Mouse (Mus musculus): ENCODE data around the gene Hmx2. TPM values are rescaled to one million over a fixed set of nuclear protein-coding genes. Genes with fewer than 3 reads are reported as not detected.

Hmx2 gene
- polyA plus RNA-seq, 1 experiment from 2014 or later: not detected

DNA sequence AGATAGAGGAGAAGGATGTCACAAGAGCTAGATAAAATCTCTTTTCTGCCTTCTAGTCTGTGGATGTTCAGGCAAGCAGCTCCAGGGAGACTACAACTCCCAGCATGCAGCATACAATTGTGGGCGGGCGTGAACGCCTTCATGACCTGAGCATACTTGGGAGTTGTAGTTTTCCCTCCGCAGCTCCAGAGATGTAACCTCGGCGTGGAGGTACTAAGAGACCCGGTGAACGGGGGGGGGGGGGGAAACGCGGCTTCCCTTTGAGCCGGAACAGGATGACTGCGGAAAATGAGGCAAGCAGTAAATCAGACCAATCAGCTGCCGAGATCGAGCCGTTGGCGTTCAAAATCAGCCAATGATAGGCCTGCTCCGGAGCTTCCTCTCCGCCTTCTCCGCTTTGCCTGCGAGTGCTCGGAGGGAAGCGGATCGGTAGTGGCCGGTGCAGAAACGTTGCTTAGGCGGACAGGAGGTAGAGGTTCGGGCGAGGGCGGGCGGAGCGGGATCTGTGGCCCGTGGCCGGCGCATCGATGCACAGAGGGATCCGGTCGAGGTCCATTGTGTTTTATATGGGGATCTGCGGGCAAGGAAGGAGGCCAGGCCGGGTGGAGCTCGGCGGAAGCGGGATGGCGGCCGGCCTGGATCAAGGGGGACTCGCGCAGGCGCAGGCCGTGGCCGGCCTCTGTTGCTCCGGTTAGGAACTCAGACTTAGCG, 11.6 kb downstream of the Hmx2 start, which contains the start of gene Bub3:
Gene Bub3 (plus strand): TSS at position 237 of the 711 bp plus-strand sequence.
- WGBS (ENCODE audit: insufficient replicate concordance): 0% methylated on average over 46 of the region's 51 CpGs
- peaks cover 37% of the 10 kb centered on the region for H3K4me1 ChIP-seq
- H3K4me2 ChIP-seq: peak within 1 kb of the TSS; percentile 76
- H3K9ac ChIP-seq: peak within 1 kb of the TSS; percentile 84
- H3K27me3 ChIP-seq (replicated peaks): peaks cover 43% of the 10 kb centered on the region
- no peaks in the 10 kb centered on the region for H3K9me3 ChIP-seq (replicated peaks)
- H3K4me3 ChIP-seq: peak within 1 kb of the TSS; percentile 87
- peaks cover 37% of the 10 kb centered on the region for H3K36me3 ChIP-seq
- H3K27ac ChIP-seq: peak within 1 kb of the TSS; percentile 83
- ATAC-seq: peak; percentile 93

- Histone ChIP-seq H3K4me3 (peak overlapping the region; percentile 87), H3K9ac (peak overlapping the region; percentile 84), H3K9me3 (replicated peaks) (no peaks in the 10 kb centered on the region), H3K27ac (peak overlapping the region; percentile 83), H3K4me1 (peaks cover 35% of the 10 kb centered on the region), H3K36me3 (peaks cover 42% of the 10 kb centered on the region), H3K4me2 (peak overlapping the region; percentile 76), H3K27me3 (replicated peaks) (peaks cover 38% of the 10 kb centered on the region)
- WGBS (ENCODE audit: insufficient replicate concordance): under 1% methylated on average over 14 of the region's 14 CpGs
- peak; percentile 64 for ATAC-seq
Observed at GRCm38 (mm10) chr7:131560697-131561042, 12.1 kb downstream of the Hmx2 start.

DNA sequence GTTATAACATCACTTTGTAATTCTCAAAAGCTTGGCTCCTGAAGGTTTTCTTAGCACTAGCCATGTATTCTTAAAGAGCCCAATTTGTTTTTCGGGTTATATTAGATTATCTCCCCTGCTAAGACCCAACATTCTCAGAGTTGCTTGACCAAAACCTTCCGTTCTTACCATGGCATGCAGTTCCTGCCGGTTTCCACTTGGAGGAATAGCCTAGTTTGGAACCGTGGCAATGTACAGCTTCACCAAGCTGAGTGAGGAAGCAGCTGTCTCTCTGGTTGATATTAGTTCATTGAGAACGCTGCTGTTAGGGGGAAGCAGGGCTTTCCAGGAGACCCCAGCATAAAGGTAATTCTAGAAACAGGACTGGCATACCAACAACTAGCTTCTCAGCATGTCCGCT, 26.7 kb downstream of the Hmx2 start:
- Histone ChIP-seq H3K4me2 (no peak overlapping the region), H3K27me3 (replicated peaks) (no peaks in the 10 kb centered on the region), H3K9ac (no peak overlapping the region), H3K4me3 (no peak overlapping the region), H3K36me3 (peaks cover 46% of the 10 kb centered on the region), H3K4me1 (no peaks in the 10 kb centered on the region), H3K27ac (no peak overlapping the region), H3K9me3 (replicated peaks) (no peaks in the 10 kb centered on the region)
- 75% methylated on average over 6 of the region's 6 CpGs for WGBS (ENCODE audit: insufficient replicate concordance)
- ATAC-seq: no peak

- no peak overlapping the region for H3K4me2 ChIP-seq
- H3K36me3 ChIP-seq: no peaks in the 10 kb centered on the region
- no peaks in the 10 kb centered on the region for H3K27me3 ChIP-seq (replicated peaks)
- no peak for ATAC-seq
- no peaks in the 10 kb centered on the region for H3K4me1 ChIP-seq
- no peak overlapping the region for H3K27ac ChIP-seq
- 63% methylated on average over 9 of the region's 9 CpGs for WGBS (ENCODE audit: insufficient replicate concordance)
- H3K9ac ChIP-seq: no peak overlapping the region
- H3K9me3 ChIP-seq (replicated peaks): no peaks in the 10 kb centered on the region
- H3K4me3 ChIP-seq: no peak overlapping the region
Observed at GRCm38 (mm10) chr7:131582178-131582577, 33.6 kb downstream of the Hmx2 start.

- H3K27ac ChIP-seq: no peak overlapping the region
- H3K4me3 ChIP-seq: no peak overlapping the region
- ATAC-seq: no peak
- H3K9ac ChIP-seq: no peak overlapping the region
- H3K9me3 ChIP-seq (replicated peaks): no peaks in the 10 kb centered on the region
- H3K4me1 ChIP-seq: no peaks in the 10 kb centered on the region
- no peaks in the 10 kb centered on the region for H3K36me3 ChIP-seq
- WGBS (ENCODE audit: insufficient replicate concordance): 78% methylated on average over 5 of the region's 5 CpGs
- no peaks in the 10 kb centered on the region for H3K27me3 ChIP-seq (replicated peaks)
- no peak overlapping the region for H3K4me2 ChIP-seq
Observed at GRCm38 (mm10) chr7:131585551-131585950, 37.0 kb downstream of the Hmx2 start.

- Histone ChIP-seq H3K4me1 (no peaks in the 10 kb centered on the region), H3K36me3 (no peaks in the 10 kb centered on the region), H3K9me3 (replicated peaks) (no peaks in the 10 kb centered on the region), H3K27ac (no peak overlapping the region), H3K27me3 (replicated peaks) (peaks cover 25% of the 10 kb centered on the region), H3K4me2 (no peak overlapping the region), H3K4me3 (no peak overlapping the region), H3K9ac (no peak overlapping the region)
- ATAC-seq: no peak
- 27% methylated on average over 12 of the region's 12 CpGs for WGBS (ENCODE audit: insufficient replicate concordance)
Observed at GRCm38 (mm10) chr7:131597779-131598482, 49.4 kb downstream of the Hmx2 start.

- Histone ChIP-seq H3K27me3 (replicated peaks) (peaks cover 25% of the 10 kb centered on the region), H3K9me3 (replicated peaks) (no peaks in the 10 kb centered on the region), H3K4me1 (no peaks in the 10 kb centered on the region), H3K27ac (no peak overlapping the region), H3K9ac (no peak overlapping the region), H3K4me2 (no peak overlapping the region), H3K36me3 (no peaks in the 10 kb centered on the region), H3K4me3 (no peak overlapping the region)
- 11% methylated on average over 5 of the region's 5 CpGs for WGBS (ENCODE audit: insufficient replicate concordance)
- ATAC-seq: no peak
Observed at GRCm38 (mm10) chr7:131598483-131598824, 49.9 kb downstream of the Hmx2 start.

GRCm38 (mm10) chr7:131602106-131602505, 53.5 kb downstream of the Hmx2 start:
- Histone ChIP-seq H3K4me3 (no peak overlapping the region), H3K36me3 (no peaks in the 10 kb centered on the region), H3K27me3 (replicated peaks) (peaks cover 25% of the 10 kb centered on the region), H3K4me2 (no peak overlapping the region), H3K9me3 (replicated peaks) (no peaks in the 10 kb centered on the region), H3K4me1 (no peaks in the 10 kb centered on the region), H3K27ac (no peak overlapping the region), H3K9ac (no peak overlapping the region)
- ATAC-seq: no peak
- 74% methylated on average over 7 of the region's 7 CpGs for WGBS (ENCODE audit: insufficient replicate concordance)

DNA sequence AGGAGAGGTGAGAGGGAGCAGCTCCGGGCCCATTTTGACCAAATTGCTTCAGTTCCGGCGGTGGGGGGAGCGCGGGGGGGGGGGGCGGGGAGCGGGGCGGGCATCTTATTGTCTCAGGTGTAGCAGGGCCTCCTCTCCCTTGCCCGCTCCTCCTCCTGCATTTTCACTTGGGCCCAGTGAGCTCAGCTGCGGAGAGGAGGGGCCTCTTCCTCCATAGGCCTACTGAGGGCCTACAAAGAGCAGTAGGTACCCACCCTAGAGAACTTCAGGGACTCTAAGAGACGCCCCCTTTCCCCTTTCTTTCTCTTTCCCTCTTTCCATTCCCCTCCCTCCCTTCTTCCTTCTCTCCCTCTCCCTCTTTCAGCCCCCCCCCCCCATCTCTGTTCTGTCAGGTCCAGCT, 54.6 kb downstream of the Hmx2 start:
- Histone ChIP-seq H3K9ac (no peak overlapping the region), H3K4me2 (no peak overlapping the region)
- no peak for ATAC-seq

DNA sequence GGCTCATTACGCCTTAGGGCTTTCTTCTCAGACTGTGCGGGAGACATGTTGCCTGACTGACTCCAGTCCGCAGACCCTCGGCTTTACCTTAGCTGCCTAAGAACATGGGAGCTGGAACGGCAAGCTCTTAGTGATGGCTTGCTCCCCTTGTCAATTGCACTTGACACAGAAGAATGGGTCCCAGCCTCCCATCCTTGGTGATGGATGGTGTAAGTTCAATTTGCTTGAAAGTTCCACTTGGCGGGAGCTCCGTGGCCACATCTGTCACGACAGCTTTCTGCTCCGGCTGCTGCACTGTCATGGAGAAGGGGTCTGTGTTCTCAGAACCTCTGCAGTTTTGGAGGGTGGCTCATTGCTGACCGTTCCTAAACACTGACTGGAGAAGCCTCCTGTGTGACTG, 56.4 kb downstream of the Hmx2 start:
- no peaks in the 10 kb centered on the region for H3K36me3 ChIP-seq
- peaks cover 2% of the 10 kb centered on the region for H3K27me3 ChIP-seq (replicated peaks)
- no peaks in the 10 kb centered on the region for H3K4me1 ChIP-seq
- no peaks in the 10 kb centered on the region for H3K9me3 ChIP-seq (replicated peaks)
- no peak overlapping the region for H3K9ac ChIP-seq
- 78% methylated on average over 10 of the region's 10 CpGs for WGBS (ENCODE audit: insufficient replicate concordance)
- H3K4me2 ChIP-seq: no peak overlapping the region
- no peak overlapping the region for H3K27ac ChIP-seq
- no peak overlapping the region for H3K4me3 ChIP-seq
- no peak for ATAC-seq

More for the DNA sequence above, 54.6 kb downstream of the Hmx2 start:
- WGBS (ENCODE audit: insufficient replicate concordance): 16% methylated on average over 8 of the region's 11 CpGs
- no peaks in the 10 kb centered on the region for H3K36me3 ChIP-seq
- H3K4me3 ChIP-seq: no peak overlapping the region
- H3K27ac ChIP-seq: no peak overlapping the region
- peaks cover 17% of the 10 kb centered on the region for H3K27me3 ChIP-seq (replicated peaks)
- H3K9me3 ChIP-seq (replicated peaks): no peaks in the 10 kb centered on the region
- H3K4me1 ChIP-seq: no peaks in the 10 kb centered on the region

DNA sequence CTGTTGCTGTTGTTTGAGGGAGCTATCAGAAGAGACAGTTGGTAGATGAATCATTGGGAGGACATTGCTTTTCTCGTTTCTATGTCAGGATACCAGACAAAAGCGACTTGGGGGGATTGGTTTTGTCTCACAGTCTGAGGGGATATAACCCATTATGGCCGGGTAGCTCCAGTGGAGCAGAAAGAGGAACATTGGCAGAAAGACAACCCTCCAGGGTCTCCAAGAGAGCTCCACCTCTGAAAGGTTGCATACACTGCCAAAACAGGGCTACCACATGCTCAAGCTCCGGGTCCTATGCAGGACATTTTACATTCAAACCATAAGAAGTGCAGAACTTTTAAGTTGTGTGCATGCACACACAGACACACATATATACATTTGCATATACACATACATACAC, 56.9 kb downstream of the Hmx2 start:
- no peak for ATAC-seq
- Histone ChIP-seq H3K36me3 (no peaks in the 10 kb centered on the region), H3K4me3 (no peak overlapping the region), H3K27me3 (replicated peaks) (no peaks in the 10 kb centered on the region; the same call in 1 of the 2 replicates), H3K9me3 (replicated peaks) (no peaks in the 10 kb centered on the region), H3K4me2 (no peak overlapping the region), H3K27ac (no peak overlapping the region), H3K4me1 (no peaks in the 10 kb centered on the region), H3K9ac (no peak overlapping the region)
- 54% methylated on average over 4 of the region's 4 CpGs for WGBS (ENCODE audit: insufficient replicate concordance)
